Mouse (Mus musculus) lung, embryonic 16.5 days (tissue): ENCODE results near the gene Bcas3. TPM values are rescaled to one million over a fixed set of nuclear protein-coding genes. Genes with fewer than 3 reads are reported as not detected.

Experiments
- ATAC-seq: fragments of 200-750 bp; cut with Nextera tagmentation; 2 replicates; pipeline ENCODE4 v1.8.0; 2017; ENCODE audit warnings: low read depth, mild to moderate bottlenecking, moderate library complexity
- H3K27ac ChIP-seq: fragments of 300-500 bp; sonication (generic); 2 replicates; pipeline ENCODE4 v1.5.1; 2014; ENCODE audit warnings: mild to moderate bottlenecking, control low read depth, low read length
- H3K27me3 ChIP-seq: fragments of 300-500 bp; sonication (generic); 2 replicates; pipeline ENCODE4 v1.6.1; 2014; ENCODE audit warnings: low read depth, low read length, mixed read lengths; ENCODE audit not compliant: control insufficient read depth, insufficient read depth
- H3K36me3 ChIP-seq: fragments of 300-500 bp; sonication (generic); 2 replicates; pipeline ENCODE4 v1.6.1; 2014; ENCODE audit warnings: low read length; ENCODE audit not compliant: control insufficient read depth, insufficient read depth
- H3K4me1 ChIP-seq: fragments of 300-500 bp; sonication (generic); replicated peaks from 2 replicates; pipeline ENCODE4 v1.6.1; 2014; ENCODE audit warnings: low read length, mixed read lengths; ENCODE audit not compliant: control insufficient read depth, insufficient read depth
- H3K4me2 ChIP-seq: fragments of 300-500 bp; sonication (generic); 2 replicates; pipeline ENCODE4 v1.6.1; 2014; ENCODE audit warnings: low read depth, low read length, control low read depth
- H3K4me3 ChIP-seq: fragments of 300-500 bp; sonication (generic); 2 replicates; pipeline ENCODE4 v1.5.1; 2014; ENCODE audit warnings: mild to moderate bottlenecking, low read length, control low read depth
- H3K9ac ChIP-seq: fragments of 300-500 bp; sonication (generic); 2 replicates; pipeline ENCODE4 v1.6.1; 2014; ENCODE audit warnings: low read length, control low read depth
- H3K9me3 ChIP-seq: fragments of 300-500 bp; sonication (generic); 2 replicates; pipeline ENCODE4 v1.6.1; 2016; ENCODE audit warnings: low read length; ENCODE audit not compliant: control insufficient read depth
- WGBS: fragments of 180-500 bp; shearing (Covaris S2); extraction: QIAGEN DNeasy Blood & Tissue Kit; methylation state at CpG from one replicate; pipeline ENCODE4 v1.1.7; 2014; 5-methylcytosine and 5-hydroxymethylcytosine counted together
- microRNA-seq: library from miRNA; unstranded; fragments of <30 nt; microRNA quantifications from one replicate; pipeline ENCODE4, GENCODE M21; 2016
- polyA plus RNA-seq: library from polyadenylated mRNA; unstranded; fragments of >200 nt; fragmentation: Nextera tagmentation; extraction: Ambion mirVana; gene quantifications from 2 replicates; pipeline ENCODE4 v1.2.1, GENCODE M21; 2015

The Bcas3 gene
- polyA plus RNA-seq, 1 experiment from 2014 or later = 38.4 TPM

GRCm38 (mm10) chr11:85845921-85846320 is 493.0 kb downstream of the Bcas3 start:
- peaks cover 20% of the 10 kb centered on the region for H3K4me1 ChIP-seq
- H3K27me3 ChIP-seq = peaks cover 12% of the 10 kb centered on the region
- ATAC-seq = peak; percentile 62
- 23% methylated on average over 5 of the region's 5 CpGs for WGBS
- H3K9me3 ChIP-seq = no peaks in the 10 kb centered on the region
- H3K27ac ChIP-seq = peak overlapping the region; percentile 96
- H3K4me3 ChIP-seq = no peak overlapping the region
- 0 out of 2 replicates have a peak overlapping the region, but pooled peaks have one; percentile 21 for H3K9ac ChIP-seq
- H3K4me2 ChIP-seq = no peak overlapping the region
- H3K36me3 ChIP-seq = no peaks in the 10 kb centered on the region

DNA sequence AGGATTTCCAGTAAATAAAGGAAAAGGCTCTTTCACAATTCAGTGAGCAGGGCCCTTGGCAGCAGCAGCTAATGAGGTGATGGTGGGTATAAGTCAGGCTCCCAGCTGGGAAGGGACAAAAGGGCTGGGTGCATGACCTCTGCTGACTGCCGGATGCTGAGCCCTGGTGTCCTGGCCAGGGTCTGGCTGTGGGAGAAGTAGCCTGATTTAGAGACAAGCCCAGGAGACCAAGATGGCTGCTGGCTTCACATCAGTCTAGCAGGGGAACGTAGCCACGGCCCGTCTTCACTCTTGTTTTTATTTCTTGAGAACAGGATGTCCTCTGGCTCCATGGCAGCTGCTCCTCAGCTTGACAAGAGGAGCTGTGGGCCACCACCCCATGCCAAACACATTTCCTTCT is 493.5 kb downstream of the Bcas3 start:
- Histone ChIP-seq H3K27ac (peak overlapping the region; percentile 96), H3K4me3 (no peak overlapping the region), H3K9me3 (no peaks in the 10 kb centered on the region), H3K36me3 (no peaks in the 10 kb centered on the region), H3K27me3 (peaks cover 8% of the 10 kb centered on the region; the same call in 1 of the 2 replicates), H3K4me2 (no peak overlapping the region), H3K4me1 (peaks cover 20% of the 10 kb centered on the region), H3K9ac (no peak overlapping the region)
- 32% methylated on average over 4 of the region's 4 CpGs for WGBS
- ATAC-seq = peak; percentile 62

DNA sequence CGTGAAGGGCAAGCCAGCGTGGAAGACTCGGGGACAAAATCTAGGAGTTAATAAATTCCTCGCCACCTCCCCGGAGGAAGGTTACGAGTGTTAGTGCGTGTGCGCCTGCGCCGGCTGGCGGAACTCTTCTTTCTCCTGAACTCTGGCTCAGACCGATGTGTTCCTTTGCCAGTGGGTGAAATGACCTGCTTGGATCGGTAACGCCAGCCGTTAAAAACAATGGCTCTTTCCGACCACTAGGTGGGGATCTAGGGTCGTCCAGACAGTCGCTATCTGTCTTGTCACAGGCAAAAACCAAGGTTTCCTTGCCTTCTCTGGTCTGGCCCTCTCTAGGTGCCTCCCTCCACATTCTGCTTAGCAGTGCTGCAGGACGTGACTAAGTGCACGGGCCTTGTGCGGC is 496.1 kb downstream of the Bcas3 start:
- H3K36me3 ChIP-seq = no peaks in the 10 kb centered on the region
- peak overlapping the region; percentile 39 for H3K4me3 ChIP-seq
- ATAC-seq = peak; percentile 5; the same call in 1 of the 2 replicates
- peaks cover 2% of the 10 kb centered on the region; the same call in 1 of the 2 replicates for H3K27me3 ChIP-seq
- WGBS = 1% methylated on average over 21 of the region's 21 CpGs
- H3K27ac ChIP-seq = peak overlapping the region; percentile 67
- H3K4me2 ChIP-seq = peak overlapping the region; percentile 65
- H3K9me3 ChIP-seq = no peaks in the 10 kb centered on the region
- peak overlapping the region; percentile 59 for H3K9ac ChIP-seq
- peaks cover 10% of the 10 kb centered on the region for H3K4me1 ChIP-seq

- Histone ChIP-seq H3K4me1 (peaks cover 6% of the 10 kb centered on the region), H3K9ac (no peak within 1 kb of the TSS), H3K4me2 (no peak within 1 kb of the TSS), H3K9me3 (no peaks in the 10 kb centered on the region), H3K4me3 (no peak within 1 kb of the TSS; the same call in 1 of the 2 replicates), H3K27me3 (peaks cover 2% of the 10 kb centered on the region; the same call in 1 of the 2 replicates), H3K36me3 (no peaks in the 10 kb centered on the region), H3K27ac (no peak within 1 kb of the TSS; the same call in 1 of the 2 replicates)
- WGBS = 88% methylated on average over 6 of the region's 6 CpGs
- no peak for ATAC-seq
Measured at GRCm38 (mm10) chr11:85850233-85850632, 497.3 kb downstream of the Bcas3 start, which contains the start of gene Gm11444. Gene Gm11444 (minus strand): TSS chr11:85850333.

DNA sequence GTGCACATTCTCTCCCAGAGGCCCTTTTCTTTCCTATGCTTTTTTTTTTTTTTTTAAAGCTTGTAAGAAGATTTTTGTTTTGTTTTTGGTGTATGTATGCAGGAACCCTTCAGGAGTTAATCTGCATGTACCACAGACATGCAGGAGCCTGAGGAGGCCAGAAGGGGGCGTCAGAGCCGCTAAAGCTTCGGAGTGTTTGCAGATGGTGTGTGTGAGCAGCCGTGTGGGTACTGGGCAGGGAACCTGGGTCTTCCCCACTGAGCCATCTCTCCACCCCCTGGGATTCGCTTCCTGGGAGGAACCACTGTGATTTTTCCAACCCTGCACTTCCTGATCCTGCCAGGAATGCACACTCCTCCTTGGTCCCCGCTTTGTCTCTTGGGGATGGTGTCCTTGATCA is 497.8 kb downstream of the Bcas3 start:
- H3K4me2 ChIP-seq = no peak overlapping the region
- peaks cover 6% of the 10 kb centered on the region for H3K4me1 ChIP-seq
- no peaks in the 10 kb centered on the region for H3K9me3 ChIP-seq
- H3K27ac ChIP-seq = no peak overlapping the region
- H3K9ac ChIP-seq = no peak overlapping the region
- WGBS = 31% methylated on average over 6 of the region's 6 CpGs
- no peak overlapping the region for H3K4me3 ChIP-seq
- no peak for ATAC-seq
- no peaks in the 10 kb centered on the region for H3K27me3 ChIP-seq
- H3K36me3 ChIP-seq = no peaks in the 10 kb centered on the region

GRCm38 (mm10) chr11:85857997-85858698 is 505.2 kb downstream of the Bcas3 start:
- H3K9ac ChIP-seq = no peak overlapping the region
- no peaks in the 10 kb centered on the region for H3K9me3 ChIP-seq
- no peak for ATAC-seq
- H3K4me1 ChIP-seq = no peaks in the 10 kb centered on the region
- H3K36me3 ChIP-seq = no peaks in the 10 kb centered on the region
- no peak overlapping the region for H3K4me2 ChIP-seq
- H3K4me3 ChIP-seq = no peak overlapping the region
- H3K27me3 ChIP-seq = no peaks in the 10 kb centered on the region
- H3K27ac ChIP-seq = no peak overlapping the region
- 35% methylated on average over 6 of the region's 6 CpGs for WGBS

DNA sequence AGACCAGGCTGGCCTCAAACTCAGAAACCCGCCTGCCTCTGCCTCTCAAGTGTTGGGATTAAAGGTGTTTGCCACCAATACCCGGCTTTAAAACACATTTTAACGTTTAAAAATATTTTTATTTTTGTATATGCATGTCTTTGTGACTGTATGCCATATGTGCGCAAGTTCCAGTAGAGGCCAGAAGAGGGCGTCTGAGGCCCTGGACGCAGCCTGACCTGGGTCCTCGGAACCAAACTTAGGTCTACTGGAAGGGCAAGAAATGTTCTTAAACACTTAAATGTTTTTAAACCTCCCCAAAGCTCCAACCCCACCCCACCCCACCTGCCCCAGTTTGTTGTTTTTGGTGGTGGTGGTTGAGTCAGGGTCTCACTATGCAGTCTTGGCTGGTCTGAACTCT is 511.4 kb downstream of the Bcas3 start:
- Histone ChIP-seq H3K27me3 (no peaks in the 10 kb centered on the region), H3K36me3 (no peaks in the 10 kb centered on the region), H3K4me1 (no peaks in the 10 kb centered on the region), H3K9ac (no peak overlapping the region), H3K4me2 (no peak overlapping the region), H3K9me3 (no peaks in the 10 kb centered on the region), H3K4me3 (no peak overlapping the region), H3K27ac (no peak overlapping the region)
- WGBS = 37% methylated on average over 7 of the region's 7 CpGs
- no peak for ATAC-seq

Small RNA genes lying within 50 kb of the gene (microRNA-seq; reads per million reads assigned to microRNA genes)
- not detected for gene Mir5110

Other genes with a start within 250 kb of the Bcas3 start
- 3.5 and 5.9 TPM in 2 replicates for gene Usp32, start 213.0 kb upstream of the Bcas3 start, polyA plus RNA-seq
- gene 1700125H20Rik, start 182.8 kb upstream of the Bcas3 start, polyA plus RNA-seq = 0.44 TPM in 1 of 2 replicates, not detected in the other
- 38.9 and 39.0 TPM in 2 replicates for gene Appbp2, start 118.0 kb upstream of the Bcas3 start, polyA plus RNA-seq
- gene Ppm1d, start 41.9 kb upstream of the Bcas3 start, polyA plus RNA-seq = 14.6 and 15.9 TPM in 2 replicates